Mouse (Mus musculus) adrenal gland, postnatal 36 days (tissue): ENCODE data around the gene Ctdspl. TPM values are rescaled to one million over a fixed set of nuclear protein-coding genes. Genes with fewer than 3 reads are reported as not detected.

Experiments
- DNase-seq, 2 experiments: peaks; one replicate each; pipeline ENCODE4 v3.0.0; 2021; ENCODE audit warnings: mixed read lengths in 1 of 2
- total RNA-seq, 2 experiments: library from RNA; stranded (reverse); gene quantifications; 2 replicates each; pipeline ENCODE4 v1.2.3; 2021

Ctdspl gene
- total RNA-seq, 2 experiments from 2014 or later = 30.4 to 32.8 TPM

DNA sequence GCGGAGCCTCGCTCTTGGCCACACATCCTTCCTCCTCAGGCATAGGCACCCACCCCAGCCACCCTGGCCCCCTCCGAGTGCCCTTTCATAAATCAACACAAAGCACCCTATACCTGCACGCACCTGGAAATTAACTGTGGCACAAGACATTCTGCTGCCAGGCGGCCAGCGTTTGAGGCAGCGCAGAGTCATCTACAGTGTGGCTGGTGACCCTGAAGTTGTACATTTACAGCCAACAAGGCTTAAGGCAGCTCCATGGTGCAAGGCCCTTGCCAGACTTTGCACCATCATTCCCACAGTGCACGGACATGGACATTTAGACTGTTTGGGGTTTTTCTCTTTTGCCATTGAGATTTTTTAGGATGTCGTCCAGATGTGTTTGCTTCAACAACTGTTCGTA lies 134.4 kb downstream of the Ctdspl start:
- DNase-seq = no peak

DNA sequence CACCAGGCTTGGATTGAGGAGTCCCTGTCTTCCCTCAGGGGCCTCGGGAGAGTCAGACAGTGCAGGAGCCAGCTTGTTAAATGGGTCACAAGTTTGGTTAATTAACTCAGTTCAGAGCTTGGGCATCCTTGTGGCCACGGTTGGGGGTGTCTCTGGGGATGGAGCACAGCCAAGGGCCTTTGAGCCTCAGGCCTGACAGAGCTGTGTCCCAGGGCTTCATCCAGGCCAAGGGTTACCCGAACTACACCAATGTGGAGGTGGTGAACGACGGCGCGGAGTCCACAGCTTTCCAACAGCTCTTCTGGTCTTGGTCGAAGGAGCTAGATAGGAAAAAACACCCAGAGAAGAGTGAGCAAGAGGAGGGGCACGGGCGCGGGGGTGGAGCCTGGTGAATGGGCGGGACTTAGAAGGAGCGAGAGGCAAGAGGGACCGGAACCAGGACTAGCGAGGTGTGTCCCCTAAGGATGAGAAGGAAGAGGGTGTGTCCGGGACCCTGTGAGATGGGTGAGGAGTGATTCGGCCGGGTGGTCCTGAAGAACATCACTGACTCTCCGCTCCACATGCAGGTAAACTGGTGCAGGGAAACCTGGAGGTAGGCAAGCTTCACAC lies 136.9 kb downstream of the Ctdspl start:
- DNase-seq = peak in 1 of 2 experiments; percentile 41

DNA sequence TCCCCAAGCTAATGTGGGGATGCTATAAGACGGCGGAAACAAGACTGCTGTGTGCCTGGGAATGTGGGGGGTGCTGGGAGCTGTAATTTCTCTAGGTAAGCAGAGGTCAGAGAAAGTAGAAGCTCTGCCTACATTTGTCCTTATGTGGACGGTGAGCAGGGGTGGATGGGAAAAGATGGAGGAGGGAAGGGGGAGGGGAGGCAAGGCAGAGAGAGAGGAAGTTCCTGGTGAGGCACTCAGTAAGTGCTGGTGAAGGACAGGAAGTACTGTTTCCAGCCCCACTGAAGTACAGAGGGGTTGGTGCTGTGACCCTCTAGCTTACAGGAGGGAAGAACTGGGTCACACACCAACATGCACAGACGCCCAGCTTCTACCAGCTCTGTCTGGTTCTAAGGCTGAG lies 138.0 kb downstream of the Ctdspl start:
- no peak for DNase-seq

DNA sequence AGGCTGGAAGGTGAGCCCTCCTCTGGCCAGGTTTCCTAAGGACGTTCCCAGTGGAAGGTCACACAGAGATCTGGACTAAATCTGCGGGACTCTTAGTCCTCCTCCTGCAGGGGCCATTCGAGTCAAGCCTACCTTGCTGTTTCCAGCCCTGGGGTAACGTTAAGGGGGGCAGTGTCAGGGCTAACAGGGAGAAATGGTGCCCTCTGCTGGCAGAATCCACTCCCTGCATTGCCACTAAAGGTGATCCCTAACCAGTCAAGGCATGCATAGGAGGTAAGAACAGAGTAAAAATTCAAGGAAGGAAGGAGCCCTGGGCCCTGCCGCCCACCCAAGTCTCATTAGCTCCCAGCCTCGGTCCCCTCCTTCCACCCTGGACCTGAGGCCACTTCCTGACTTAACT lies 141.3 kb downstream of the Ctdspl start:
- peak; percentile 82 to 87 for DNase-seq

DNA sequence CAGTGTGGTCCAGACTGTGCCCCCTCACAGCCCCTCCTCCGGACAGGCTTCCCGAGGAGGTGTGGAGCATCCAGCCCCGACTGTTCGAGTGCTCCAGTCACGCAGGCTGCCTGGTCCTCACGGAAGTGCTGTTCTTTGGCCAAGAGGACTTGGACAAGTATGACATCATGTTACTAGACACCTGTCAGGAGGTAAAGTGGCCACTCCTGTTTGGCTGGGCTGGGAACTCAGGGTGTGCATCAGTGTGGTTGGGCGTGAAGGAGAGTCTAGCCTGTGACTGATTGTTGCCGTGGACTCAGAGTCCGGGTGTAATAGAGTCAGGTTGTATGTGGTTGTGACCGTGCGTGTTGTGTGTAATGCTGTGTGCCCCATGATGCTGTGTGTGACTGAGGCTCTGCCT lies 142.0 kb downstream of the Ctdspl start:
- no peak for DNase-seq

DNA sequence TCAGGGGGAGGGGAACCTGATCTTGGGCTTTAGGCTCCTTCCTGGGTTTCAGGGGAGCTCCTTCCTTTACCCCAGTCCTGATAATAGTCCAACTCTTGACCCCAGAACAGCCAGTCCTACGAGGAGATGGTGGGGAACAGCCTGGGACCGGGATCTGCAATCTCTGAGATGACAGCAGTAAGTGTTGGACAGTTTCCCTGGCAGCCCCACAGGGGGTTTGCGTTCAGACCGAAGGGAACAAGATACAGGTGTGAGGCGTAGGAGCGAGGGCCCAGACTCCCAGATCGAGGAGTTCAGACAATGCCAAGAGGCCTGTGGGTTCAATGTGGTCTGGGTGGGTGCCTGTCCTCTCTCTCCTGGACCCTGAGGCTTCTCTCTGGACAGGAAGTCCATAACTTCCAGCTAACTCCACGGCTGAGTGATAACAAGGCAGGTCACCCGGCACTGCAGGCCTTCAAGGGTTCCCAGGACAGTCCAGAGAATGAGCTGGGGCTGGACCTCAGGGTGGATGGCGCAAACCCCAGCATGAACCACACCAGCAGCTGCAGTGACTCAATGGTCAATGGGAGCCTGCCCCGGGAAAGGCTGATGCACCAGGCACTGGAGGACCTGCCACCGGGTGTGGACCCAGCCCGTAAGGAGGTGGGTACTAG lies 144.0 kb downstream of the Ctdspl start:
- DNase-seq = no peak

DNA sequence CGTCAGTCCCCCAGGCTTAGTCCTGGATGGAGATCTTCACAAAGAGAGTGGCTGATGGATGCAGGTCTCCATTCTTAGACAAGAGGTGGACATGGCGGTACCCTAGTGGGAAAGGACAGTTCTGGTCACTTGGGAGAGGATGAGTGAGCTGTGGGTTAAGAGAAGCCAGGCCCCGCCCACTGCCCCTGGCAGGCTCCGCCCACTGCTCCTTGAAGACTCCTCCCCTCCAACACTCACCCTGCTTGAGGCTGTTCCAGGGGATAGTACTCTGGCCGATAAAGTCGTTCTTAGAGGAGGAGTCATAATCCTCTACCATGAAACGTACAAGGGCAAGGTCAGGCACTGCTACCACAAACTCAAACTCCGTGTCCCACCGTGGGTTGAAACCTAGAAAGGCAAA lies 145.5 kb downstream of the Ctdspl start:
- peak in 1 of 2 experiments; percentile 48 for DNase-seq

DNA sequence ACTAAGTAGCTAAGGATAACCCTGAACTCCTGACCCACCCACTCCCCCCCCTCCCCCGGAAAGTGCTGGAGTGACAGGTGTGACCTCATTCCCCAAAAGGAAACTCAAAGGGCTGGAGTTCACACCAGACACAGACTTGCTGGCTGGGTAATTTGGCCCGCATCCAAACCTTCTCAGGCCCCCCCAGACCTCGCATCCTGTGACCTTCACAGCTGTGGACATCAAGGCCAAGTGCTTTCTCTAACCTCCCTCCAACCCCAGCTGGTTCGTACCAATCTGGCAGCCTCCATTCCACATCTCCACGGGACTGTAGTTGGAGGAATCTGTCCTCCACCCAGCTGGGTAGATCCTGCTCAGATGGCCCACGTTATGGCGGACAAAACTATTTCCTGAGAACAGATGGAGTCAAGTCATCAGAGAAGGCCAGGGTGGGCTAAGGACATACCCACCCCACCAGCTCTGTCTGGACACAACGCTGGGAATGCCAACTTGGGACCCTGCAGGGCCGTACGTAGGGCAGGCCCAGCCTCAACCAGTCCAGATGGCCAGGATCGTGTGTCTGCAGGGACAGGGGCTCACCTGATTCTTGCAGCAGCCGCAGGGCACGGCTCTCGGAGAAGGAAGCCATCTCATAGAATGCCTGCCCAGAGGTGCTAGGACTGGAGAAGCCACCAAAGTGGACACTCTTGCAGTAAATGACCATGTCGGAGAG lies 147.1 kb downstream of the Ctdspl start:
- DNase-seq = peak; percentile 35 to 62

DNA sequence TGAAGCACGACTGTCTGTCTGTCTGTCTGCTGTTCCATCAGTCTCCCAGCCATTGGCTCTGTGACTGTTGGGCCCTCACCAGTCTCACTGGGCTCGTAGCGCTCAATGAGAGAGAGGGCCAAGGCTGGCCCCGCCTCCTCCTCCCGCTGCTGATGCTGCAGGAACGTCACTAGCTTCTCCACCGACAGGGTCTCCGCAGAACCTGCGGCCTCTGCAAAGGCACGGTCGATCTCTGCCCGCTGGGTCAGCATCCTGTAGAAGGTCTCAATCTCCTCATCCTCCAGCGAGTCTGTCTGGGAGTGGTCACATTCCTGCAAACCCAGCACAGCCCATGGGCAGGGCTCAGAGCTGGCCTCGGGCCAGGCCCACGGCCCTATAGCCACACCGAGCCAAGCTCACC lies 149.4 kb downstream of the Ctdspl start:
- DNase-seq = no peak

DNA sequence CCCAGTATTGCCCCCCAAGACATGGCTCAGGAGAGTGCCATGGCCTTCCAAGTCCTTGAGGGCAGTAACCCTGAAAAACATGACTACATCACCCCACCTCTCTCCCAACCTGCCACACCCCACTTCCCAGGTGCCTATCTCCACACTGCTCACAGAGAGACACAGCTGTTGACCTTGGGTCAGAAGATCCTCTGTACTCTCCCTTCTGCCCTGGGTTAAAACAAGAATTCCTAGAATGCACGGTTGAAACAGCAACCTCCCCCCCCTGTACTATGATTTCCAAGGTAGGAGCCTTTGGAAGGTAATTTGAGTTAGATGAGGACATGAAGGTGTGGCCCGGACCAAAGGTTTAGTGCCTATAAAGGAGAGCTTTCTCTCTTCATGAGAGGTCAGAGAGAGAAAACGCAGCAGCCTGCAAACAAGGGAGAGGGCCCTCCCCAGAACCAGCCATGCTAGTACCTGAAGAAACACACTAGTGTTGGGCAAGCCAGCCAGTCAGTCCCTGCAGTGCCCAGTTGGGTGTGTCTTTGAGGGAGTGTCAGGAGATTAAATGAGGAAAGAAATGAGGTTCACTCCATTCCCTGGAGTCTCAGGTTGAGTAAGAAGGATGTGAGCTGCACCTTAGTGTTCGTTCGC lies 153.9 kb downstream of the Ctdspl start:
- DNase-seq = no peak

DNA sequence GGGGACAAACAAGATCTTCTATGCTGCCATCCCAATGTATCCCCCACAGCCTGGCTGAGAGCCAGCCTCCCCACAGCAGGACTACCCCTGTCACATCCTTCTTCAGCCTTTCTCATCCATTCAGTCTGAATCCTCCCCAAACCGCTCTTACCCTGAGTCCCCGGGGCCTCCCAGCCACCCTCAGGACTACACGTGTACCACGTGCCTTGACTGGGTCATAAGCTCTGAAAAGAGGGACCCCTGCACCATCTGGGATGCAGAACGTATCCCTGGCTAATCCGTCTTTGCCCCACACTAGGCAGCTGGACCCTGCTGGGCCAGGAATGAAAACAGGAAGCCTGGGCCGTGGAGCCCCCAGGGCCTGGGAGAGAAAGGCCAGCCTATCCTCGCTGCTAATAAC lies 155.8 kb downstream of the Ctdspl start:
- DNase-seq = no peak

DNA sequence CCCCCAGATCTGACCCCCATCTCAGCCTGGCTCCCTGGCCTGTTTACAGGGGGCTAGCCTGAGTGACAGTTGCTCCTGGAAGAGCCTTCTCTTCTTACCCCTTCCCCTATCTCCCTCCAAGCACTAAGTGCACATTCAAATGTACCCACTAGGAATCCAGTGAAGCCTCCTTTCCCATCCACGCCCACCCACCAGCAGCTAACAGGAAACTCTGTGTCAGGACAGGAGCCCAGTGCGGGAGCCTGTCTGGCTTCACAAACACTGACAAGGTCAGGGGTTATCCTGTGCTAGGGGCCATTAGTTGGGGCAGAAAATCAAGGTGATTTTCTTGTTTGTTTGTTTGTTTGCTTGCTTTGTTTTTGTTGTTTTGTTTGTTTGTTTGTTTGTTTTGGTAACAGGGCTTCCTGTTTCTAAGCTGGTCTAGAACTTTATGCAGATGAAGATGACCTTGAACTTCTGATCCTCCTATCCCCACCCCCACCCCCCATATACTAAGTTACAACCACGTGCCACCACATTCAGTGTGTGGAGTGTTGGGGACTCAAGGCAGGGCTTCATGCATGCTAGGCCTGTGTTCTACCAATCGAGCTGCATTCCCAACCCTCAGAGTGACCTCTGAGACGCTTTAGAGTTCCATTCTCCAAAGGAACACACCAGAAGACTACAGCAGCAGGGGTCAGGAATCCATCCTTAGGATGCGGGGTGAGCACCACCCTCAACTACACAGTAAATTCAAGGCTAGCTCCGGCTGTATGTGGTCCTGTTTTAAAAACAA lies 156.6 kb downstream of the Ctdspl start:
- no peak for DNase-seq

DNA sequence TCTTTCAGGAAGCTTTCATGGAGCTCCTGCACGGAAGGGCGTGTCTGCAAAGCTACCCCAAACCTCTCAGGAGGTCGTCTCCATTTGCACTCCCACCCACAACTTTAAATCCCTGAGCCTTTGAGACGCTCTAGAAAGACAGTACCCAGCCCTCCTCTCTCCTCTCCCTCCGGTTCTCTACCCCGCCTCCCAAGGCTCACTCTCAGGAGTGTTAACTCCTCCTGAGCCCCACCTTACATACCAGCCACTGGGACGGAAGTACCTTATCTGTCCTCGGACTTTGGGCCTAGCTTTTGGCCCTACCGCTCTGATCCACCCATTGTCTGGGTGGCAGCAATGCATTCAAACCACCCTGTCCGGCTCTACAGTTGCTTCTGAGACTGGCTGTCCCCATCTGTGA lies 157.7 kb downstream of the Ctdspl start:
- DNase-seq = no peak

DNA sequence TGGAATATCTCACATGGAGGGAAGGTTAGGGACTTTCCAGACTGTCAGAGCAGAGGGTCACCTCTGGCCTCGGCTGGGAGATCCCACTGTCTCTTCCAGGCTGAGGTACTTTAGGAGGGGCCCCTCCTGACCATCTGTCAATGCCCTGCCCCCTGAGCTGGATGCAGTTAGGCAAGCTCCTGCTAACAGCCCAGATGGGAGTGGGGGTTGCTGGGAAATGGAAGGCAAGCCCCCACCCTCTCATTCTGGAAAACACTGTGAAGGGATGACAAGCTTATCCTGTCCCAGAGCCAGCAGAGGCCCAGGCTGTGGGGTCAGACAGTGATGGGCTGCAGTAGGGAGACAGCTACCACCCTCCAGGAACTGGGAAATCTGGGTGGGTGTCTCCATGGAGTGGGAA lies 160.2 kb downstream of the Ctdspl start:
- no peak for DNase-seq

DNA sequence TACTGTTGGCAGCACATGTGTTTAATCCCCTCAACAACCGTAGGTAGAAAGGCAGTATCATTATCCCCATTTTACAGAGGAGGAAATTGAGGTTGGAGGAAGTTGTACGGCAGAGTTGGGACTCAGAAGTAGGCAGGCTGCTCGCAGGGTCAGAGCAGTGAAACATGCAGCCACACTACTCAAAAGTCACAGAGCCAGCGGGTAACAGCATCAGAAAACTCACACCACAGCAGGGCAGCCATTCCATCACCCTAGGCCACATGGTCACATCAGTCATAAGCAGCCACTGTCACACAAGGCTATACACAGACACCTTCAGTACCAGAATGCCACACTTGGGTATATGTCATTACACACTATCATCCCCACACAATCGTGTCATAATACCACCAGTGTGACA lies 161.1 kb downstream of the Ctdspl start:
- DNase-seq = no peak

DNA sequence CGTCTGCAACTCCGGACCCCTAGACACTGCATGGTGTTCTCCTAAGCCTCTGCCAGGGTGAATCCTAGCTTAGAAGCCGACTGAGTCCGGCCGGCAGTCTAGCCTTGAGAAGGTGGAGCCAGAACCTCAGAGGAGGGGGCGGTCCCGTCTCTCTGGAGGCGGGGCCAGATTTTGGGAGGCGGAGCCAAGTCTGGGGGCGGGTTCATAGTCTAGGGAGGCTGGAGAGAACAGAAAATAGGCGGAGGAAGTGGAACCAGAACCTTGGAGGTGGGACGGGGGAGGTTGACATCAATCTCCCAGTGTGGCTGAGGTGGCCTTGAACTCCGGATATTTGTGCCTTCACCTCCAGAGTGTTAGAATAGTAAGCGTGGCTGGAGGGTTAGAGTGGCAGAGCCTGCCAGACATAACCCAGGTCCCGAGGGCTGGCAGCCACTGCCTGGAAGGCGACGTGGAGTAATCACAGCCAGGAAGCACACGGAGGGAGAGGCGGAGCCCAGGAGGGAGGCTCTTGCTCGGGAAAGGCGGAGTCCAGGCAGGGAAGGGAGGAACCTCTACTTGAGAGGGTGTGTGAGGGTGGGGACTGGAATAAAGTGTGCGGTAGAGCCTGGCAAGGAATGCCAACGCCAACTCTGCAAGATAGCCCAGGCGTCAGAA lies 162.0 kb downstream of the Ctdspl start:
- peak; percentile 94 to 96 for DNase-seq

DNA sequence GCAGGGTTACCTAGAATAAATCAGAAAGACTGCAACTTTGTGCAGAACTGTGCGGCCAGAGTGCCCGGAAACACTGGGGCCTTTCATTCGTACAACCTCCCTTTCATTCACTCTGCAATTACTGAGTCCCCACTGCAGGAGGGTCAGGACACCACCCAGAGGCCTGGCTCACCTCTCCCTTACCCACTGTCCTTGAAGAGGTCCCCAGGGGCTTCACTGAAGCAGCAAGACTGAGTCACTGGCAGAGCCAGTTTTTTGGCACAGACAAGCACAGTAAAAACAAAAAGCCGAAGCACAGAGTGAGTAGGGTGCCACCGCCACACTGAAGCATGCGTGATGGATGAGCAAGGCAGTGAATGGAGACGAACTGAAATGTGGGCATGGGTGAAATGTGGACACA lies 163.2 kb downstream of the Ctdspl start:
- DNase-seq = peak; percentile 49 to 69

DNA sequence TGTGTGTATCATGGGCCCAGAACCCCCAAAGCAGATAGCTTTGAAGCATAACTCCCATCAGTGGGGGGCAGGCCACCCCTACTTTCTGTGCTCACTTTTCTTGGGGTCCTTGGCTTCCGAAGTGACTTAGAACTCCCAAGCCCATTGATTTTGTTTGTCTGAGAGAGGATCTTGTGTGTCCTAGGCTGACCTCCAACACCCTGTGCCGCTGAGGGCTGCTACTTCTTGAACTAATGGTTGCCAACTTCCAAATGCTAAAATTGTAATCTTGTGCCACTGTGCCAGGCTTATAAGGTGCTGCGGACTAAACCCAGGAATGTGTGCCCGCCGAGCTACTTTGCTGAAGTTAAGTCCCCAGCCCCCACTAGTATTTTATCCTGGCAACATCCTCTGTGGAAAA lies 164.2 kb downstream of the Ctdspl start:
- DNase-seq = no peak

DNA sequence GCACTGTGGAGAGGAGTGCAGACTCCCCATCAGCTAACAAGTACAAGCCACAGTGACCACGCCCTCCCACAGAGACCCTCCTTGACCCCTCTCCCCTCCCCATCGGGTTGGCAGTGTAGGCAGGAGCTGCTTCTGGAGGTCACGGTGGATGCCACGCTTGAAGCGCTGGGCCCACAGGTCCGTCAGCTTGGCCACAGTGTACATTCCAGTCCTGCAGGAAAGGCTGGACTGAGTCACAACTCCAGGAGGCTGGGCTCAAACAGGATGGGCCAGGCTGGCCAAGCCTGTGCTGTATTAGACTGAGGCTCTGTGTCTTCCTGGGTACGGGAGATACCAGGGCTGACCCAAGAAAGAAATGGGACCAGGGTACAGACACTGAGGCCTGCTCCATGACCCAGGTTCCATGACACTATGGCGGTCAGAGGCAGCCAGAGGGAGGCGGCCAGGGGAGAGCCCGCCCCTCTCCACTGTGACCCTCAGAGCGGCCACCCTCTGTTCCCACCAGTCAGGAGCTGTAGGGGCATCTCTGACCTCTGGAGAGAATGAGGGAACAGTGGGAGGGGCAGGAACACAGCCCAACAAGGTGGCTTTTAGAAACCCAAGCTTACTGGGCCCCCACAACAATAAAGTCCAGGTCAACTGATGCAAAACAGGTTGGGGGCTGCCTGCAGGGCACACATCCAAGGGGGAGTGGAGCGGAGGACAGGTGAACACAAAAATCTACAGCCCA lies 165.5 kb downstream of the Ctdspl start:
- DNase-seq = peak in 1 of 2 experiments; percentile 30

DNA sequence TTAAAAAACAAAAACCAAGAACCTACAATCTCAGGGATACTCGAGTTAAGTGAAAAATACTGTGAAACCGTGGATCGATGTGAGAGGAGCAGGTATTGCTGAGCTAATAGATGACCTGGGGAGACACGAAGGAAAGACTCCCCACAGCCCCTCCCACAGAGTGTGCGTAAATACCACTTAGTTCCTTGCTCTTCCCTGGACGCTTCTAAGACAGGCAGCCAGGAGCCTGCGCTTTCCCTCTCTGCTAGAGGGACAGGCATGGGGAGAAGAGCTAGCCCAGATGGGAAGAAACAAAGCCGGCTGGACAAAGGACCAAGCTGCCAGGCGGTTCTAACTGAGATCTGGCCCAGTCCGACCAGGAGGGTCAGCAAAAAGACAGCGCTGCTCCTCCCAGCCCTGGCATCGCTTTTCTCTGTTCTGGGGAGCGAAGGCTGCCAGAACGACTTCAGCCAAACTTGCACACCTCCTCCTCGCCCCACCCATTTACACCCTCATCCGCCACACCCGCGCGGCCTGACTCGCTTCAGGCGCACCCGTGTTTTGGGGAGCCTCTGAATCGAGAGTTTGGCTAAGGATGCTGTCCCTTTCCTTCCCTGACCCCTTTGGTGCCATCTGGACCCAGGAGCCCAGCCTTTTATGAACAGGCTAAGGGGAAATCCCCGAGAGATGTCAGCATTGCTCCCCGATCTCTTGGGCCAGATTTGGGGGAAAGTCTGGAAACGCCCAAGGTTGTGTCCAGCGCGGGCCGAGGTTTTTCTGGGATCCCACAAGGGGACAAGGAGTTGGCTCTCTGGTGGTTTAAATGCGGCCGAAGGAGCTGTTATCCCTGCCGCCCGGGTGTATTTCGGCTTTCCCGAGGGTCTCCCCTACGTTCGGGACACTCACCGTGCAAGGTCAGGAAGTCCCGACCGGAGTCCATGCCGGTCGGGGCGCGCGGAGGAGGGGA lies 166.5 kb downstream of the Ctdspl start:
- peak; percentile 53 to 65 for DNase-seq
